Mouse (Mus musculus) c-Kit-positive CD71-positive TER-119-negative erythroid progenitor cells, embryonic 14.5 days (primary cell): Measurements from ENCODE around the gene Fam172a.

Experiments
- DNase-seq: peaks from one replicate; pipeline ENCODE4 v3.0.0-alpha.2; 2013; ENCODE audit warnings: low read depth

Gene Fam172a

GRCm38 (mm10) chr13:78198871-78199641, 497.2 kb downstream of the Fam172a start:
- DNase-seq = no peak

GRCm38 (mm10) chr13:78199642-78200160, 497.9 kb downstream of the Fam172a start, which contains the start of gene Nr2f1:
Gene Nr2f1, minus strand, starts transcription at chr13:78199757.
- DNase-seq = no peak

- DNase-seq = no peak
Observed at GRCm38 (mm10) chr13:78200407-78200806, 498.6 kb downstream of the Fam172a start.

- DNase-seq = peak; percentile 10
Observed at GRCm38 (mm10) chr13:78200991-78201870, 499.4 kb downstream of the Fam172a start.

GRCm38 (mm10) chr13:78201871-78202565, 500.2 kb downstream of the Fam172a start:
- no peak for DNase-seq

GRCm38 (mm10) chr13:78202574-78203347, 500.9 kb downstream of the Fam172a start:
- DNase-seq = no peak

GRCm38 (mm10) chr13:78203348-78204061, 501.7 kb downstream of the Fam172a start:
- no peak for DNase-seq

GRCm38 (mm10) chr13:78205426-78205825, 503.6 kb downstream of the Fam172a start:
- DNase-seq = no peak

- DNase-seq = no peak
Observed at GRCm38 (mm10) chr13:78206891-78207430, 505.1 kb downstream of the Fam172a start.

GRCm38 (mm10) chr13:78207796-78208645, 506.2 kb downstream of the Fam172a start:
- DNase-seq = no peak

GRCm38 (mm10) chr13:78208689-78209410, 507.0 kb downstream of the Fam172a start:
- DNase-seq = no peak

GRCm38 (mm10) chr13:78209611-78210028, 507.8 kb downstream of the Fam172a start:
- DNase-seq = no peak

- DNase-seq = no peak
Observed at GRCm38 (mm10) chr13:78210029-78210747, 508.4 kb downstream of the Fam172a start.

- DNase-seq = no peak
Observed at GRCm38 (mm10) chr13:78210748-78211089, 508.9 kb downstream of the Fam172a start.

- DNase-seq = no peak
Observed at GRCm38 (mm10) chr13:78211231-78212010, 509.6 kb downstream of the Fam172a start.

GRCm38 (mm10) chr13:78212111-78212510, 510.3 kb downstream of the Fam172a start:
- DNase-seq = no peak

- no peak for DNase-seq
Observed at GRCm38 (mm10) chr13:78213155-78213554, 511.3 kb downstream of the Fam172a start.
